Mouse (Mus musculus) embryonic fibroblast, embryonic 13.5 days (primary cell): ENCODE measurements around the gene Cep170b. TPM values are rescaled to one million over a fixed set of nuclear protein-coding genes. Genes with fewer than 3 reads are reported as not detected.
A peak's percentile ranks its signal among the peaks of the same experiment; 100 is the strongest.

ENCODE experiments used
- H3K27ac ChIP-seq: 2 replicates; pipeline ENCODE4 v1.5.1; 2012; ENCODE audit warnings: low read length, control low read depth, inconsistent platforms; ENCODE audit not compliant: insufficient read depth
- H3K4me1 ChIP-seq: 2 replicates; pipeline ENCODE4 v1.6.1; 2011; ENCODE audit warnings: low read length; ENCODE audit not compliant: control insufficient read depth, insufficient read depth
- H3K4me3 ChIP-seq: 2 replicates; pipeline ENCODE4 v1.5.1; 2011; ENCODE audit warnings: mild to moderate bottlenecking, control low read depth, low read length; ENCODE audit not compliant: insufficient read depth
- CTCF ChIP-seq: IDR thresholded peaks from 2 replicates; pipeline ENCODE4 v1.5.1; 2011; ENCODE audit warnings: mild to moderate bottlenecking, control low read depth, low read length, moderate library complexity, borderline replicate concordance; ENCODE audit not compliant: insufficient read depth
- POLR2A ChIP-seq: IDR thresholded peaks from 2 replicates; pipeline ENCODE4 v1.6.1; 2011; ENCODE audit warnings: low read depth, mild to moderate bottlenecking, control low read depth, low read length, moderate library complexity
- polyA plus RNA-seq: library from polyadenylated mRNA; stranded (reverse); fragments of >200 nt; gene quantifications from 2 replicates; pipeline ENCODE4 v1.2.4, GENCODE M21; 2011; ENCODE audit warnings: low read depth; ENCODE audit not compliant: missing spikeins, insufficient read length

Cep170b gene
- polyA plus RNA-seq, result 55.0 and 66.1 TPM in 2 replicates

GRCm38 (mm10) chr12:112720216-112720615 lies at the start of gene Cep170b:
Gene Cep170b (plus strand): TSS chr12:112720455.
- Histone ChIP-seq H3K4me3 (no peak within 1 kb of the TSS), H3K27ac (no peak within 1 kb of the TSS)

GRCm38 (mm10) chr12:112670718-112671393 lies 49.4 kb upstream of the Cep170b start:
- TF ChIP-seq CTCF, result no peak
- TF ChIP-seq POLR2A, result no peak
- H3K4me3 ChIP-seq, result no peak overlapping the region
- peaks cover 4% of the 10 kb centered on the region; the same call in 1 of the 2 replicates for H3K4me1 ChIP-seq
- H3K27ac ChIP-seq, result no peak overlapping the region

More at GRCm38 (mm10) chr12:112720216-112720615, at the start of gene Cep170b:
- H3K4me1 ChIP-seq, result no peaks in the 10 kb centered on the region; the same call in 1 of the 2 replicates
- TF ChIP-seq POLR2A, result no peak
- no peak for TF ChIP-seq CTCF

- Histone ChIP-seq H3K4me3 (peak overlapping the region; percentile 59; the same call in 1 of the 2 replicates), H3K27ac (no peak overlapping the region), H3K4me1 (peaks cover 4% of the 10 kb centered on the region; the same call in 1 of the 2 replicates)
- TF ChIP-seq POLR2A (no peak), CTCF (no peak)
These were observed 48.4 kb upstream of the Cep170b start for GRCm38 (mm10) chr12:112671891-112672290.

- Histone ChIP-seq H3K27ac (peak overlapping the region; percentile 92), H3K4me1 (peaks cover 4% of the 10 kb centered on the region; the same call in 1 of the 2 replicates), H3K4me3 (peak overlapping the region; percentile 59)
- TF ChIP-seq POLR2A (0 out of 2 replicates have a peak, but pooled peaks have one; percentile 38), CTCF (no peak)
These were observed 47.3 kb upstream of the Cep170b start for GRCm38 (mm10) chr12:112672744-112673575.

- peaks cover 4% of the 10 kb centered on the region; the same call in 1 of the 2 replicates for H3K4me1 ChIP-seq
- TF ChIP-seq POLR2A, result no peak
- H3K27ac ChIP-seq, result peak overlapping the region; percentile 92
- peak overlapping the region; percentile 59 for H3K4me3 ChIP-seq
These were observed 46.6 kb upstream of the Cep170b start for GRCm38 (mm10) chr12:112673576-112674091.

GRCm38 (mm10) chr12:112674132-112675011 lies 45.9 kb upstream of the Cep170b start, which contains the start of gene Akt1:
Gene Akt1 (minus strand): TSS chr12:112674884.
- H3K27ac ChIP-seq, result peak within 1 kb of the TSS; percentile 92
- H3K4me3 ChIP-seq, result peak within 1 kb of the TSS; percentile 59
- TF ChIP-seq POLR2A, result peak; percentile 51
- no peak for TF ChIP-seq CTCF
- peaks cover 4% of the 10 kb centered on the region; the same call in 1 of the 2 replicates for H3K4me1 ChIP-seq

GRCm38 (mm10) chr12:112675245-112676035 lies 44.8 kb upstream of the Cep170b start:
- Histone ChIP-seq H3K4me1 (peaks cover 4% of the 10 kb centered on the region; the same call in 1 of the 2 replicates), H3K27ac (peak overlapping the region; percentile 92), H3K4me3 (peak overlapping the region; percentile 47; the same call in 1 of the 2 replicates)
- peak; percentile 68; the same call in 1 of the 2 replicates for TF ChIP-seq CTCF
- TF ChIP-seq POLR2A, result 0 out of 2 replicates have a peak, but pooled peaks have one; percentile 23

- Histone ChIP-seq H3K4me3 (no peak overlapping the region), H3K4me1 (peaks cover 1% of the 10 kb centered on the region; the same call in 1 of the 2 replicates), H3K27ac (no peak overlapping the region)
- TF ChIP-seq POLR2A, result no peak
- no peak for TF ChIP-seq CTCF
These were observed 43.2 kb upstream of the Cep170b start for GRCm38 (mm10) chr12:112677076-112677475.
